Mouse (Mus musculus): Measurements from ENCODE around the gene Il18rap. TPM values are rescaled to one million over a fixed set of nuclear protein-coding genes. Genes with fewer than 3 reads are reported as not detected.

Gene Il18rap
- polyA plus RNA-seq, 1 experiment from 2014 or later = 0.08 TPM

- no peak overlapping the region for H3K27ac ChIP-seq (ENCODE audit: low read depth, low read length)
- no peak overlapping the region for H3K4me2 ChIP-seq (ENCODE audit: low read length)
- H3K4me3 ChIP-seq (ENCODE audit: low read depth, low read length) = no peak overlapping the region
- no peaks in the 10 kb centered on the region for H3K4me1 ChIP-seq (ENCODE audit: control insufficient read depth, insufficient read depth, low read length)
- H3K9me3 ChIP-seq (replicated peaks; ENCODE audit: control insufficient read depth, low read length) = no peaks in the 10 kb centered on the region
- 71% methylated on average over 3 of the region's 3 CpGs for WGBS
- no peaks in the 10 kb centered on the region for H3K36me3 ChIP-seq (ENCODE audit: control insufficient read depth, insufficient read depth, low read length)
- ATAC-seq (no peak), DNase-seq (ENCODE audit: low spot score) (no peak)
- no peaks in the 10 kb centered on the region for H3K27me3 ChIP-seq (replicated peaks; ENCODE audit: control insufficient read depth, insufficient read depth, low read length)
- H3K9ac ChIP-seq (ENCODE audit: low read length) = no peak overlapping the region
These were observed 39.5 kb upstream of the Il18rap start for GRCm38 (mm10) chr1:40475697-40476096.

- H3K27me3 ChIP-seq (replicated peaks; ENCODE audit: control insufficient read depth, insufficient read depth, low read length) = no peaks in the 10 kb centered on the region
- H3K9me3 ChIP-seq (replicated peaks; ENCODE audit: control insufficient read depth, low read length) = no peaks in the 10 kb centered on the region
- no peak overlapping the region for H3K9ac ChIP-seq (ENCODE audit: low read length)
- no peak overlapping the region for H3K4me2 ChIP-seq (ENCODE audit: low read length)
- H3K27ac ChIP-seq (ENCODE audit: low read depth, low read length) = no peak overlapping the region
- DNase-seq (ENCODE audit: low spot score) (no peak), ATAC-seq (no peak)
- no peak overlapping the region for H3K4me3 ChIP-seq (ENCODE audit: low read depth, low read length)
- no peaks in the 10 kb centered on the region for H3K36me3 ChIP-seq (ENCODE audit: control insufficient read depth, insufficient read depth, low read length)
- no peaks in the 10 kb centered on the region for H3K4me1 ChIP-seq (ENCODE audit: control insufficient read depth, insufficient read depth, low read length)
- WGBS = 76% methylated on average over 4 of the region's 4 CpGs
These were observed 38.4 kb upstream of the Il18rap start for GRCm38 (mm10) chr1:40476756-40477155.

GRCm38 (mm10) chr1:40479505-40479923, 35.6 kb upstream of the Il18rap start:
- Histone ChIP-seq H3K9me3 (replicated peaks; ENCODE audit: control insufficient read depth, low read length) (no peaks in the 10 kb centered on the region), H3K36me3 (ENCODE audit: control insufficient read depth, insufficient read depth, low read length) (no peaks in the 10 kb centered on the region), H3K4me3 (ENCODE audit: low read depth, low read length) (no peak overlapping the region), H3K27me3 (replicated peaks; ENCODE audit: control insufficient read depth, insufficient read depth, low read length) (no peaks in the 10 kb centered on the region), H3K4me2 (ENCODE audit: low read length) (no peak overlapping the region), H3K4me1 (ENCODE audit: control insufficient read depth, insufficient read depth, low read length) (no peaks in the 10 kb centered on the region), H3K27ac (ENCODE audit: low read depth, low read length) (no peak overlapping the region), H3K9ac (ENCODE audit: low read length) (no peak overlapping the region)
- ATAC-seq (no peak), DNase-seq (ENCODE audit: low spot score) (no peak)
- WGBS = 91% methylated on average over 6 of the region's 6 CpGs

- ATAC-seq = no peak
- Histone ChIP-seq H3K4me3 (ENCODE audit: low read depth, low read length) (no peak overlapping the region), H3K27me3 (replicated peaks; ENCODE audit: control insufficient read depth, insufficient read depth, low read length) (no peaks in the 10 kb centered on the region)
These were observed 20.6 kb upstream of the Il18rap start for GRCm38 (mm10) chr1:40494594-40494993.

GRCm38 (mm10) chr1:40499708-40500107, 15.5 kb upstream of the Il18rap start:
- DNase-seq (ENCODE audit: low spot score) (no peak), ATAC-seq (no peak)
- WGBS = 94% methylated on average over 1 of the region's 1 CpGs
- no peak overlapping the region for H3K27ac ChIP-seq (ENCODE audit: low read depth, low read length)
- H3K36me3 ChIP-seq (ENCODE audit: control insufficient read depth, insufficient read depth, low read length) = no peaks in the 10 kb centered on the region
- H3K4me2 ChIP-seq (ENCODE audit: low read length) = no peak overlapping the region
- H3K4me1 ChIP-seq (ENCODE audit: control insufficient read depth, insufficient read depth, low read length) = no peaks in the 10 kb centered on the region
- no peak overlapping the region for H3K4me3 ChIP-seq (ENCODE audit: low read depth, low read length)
- no peaks in the 10 kb centered on the region for H3K27me3 ChIP-seq (replicated peaks; ENCODE audit: control insufficient read depth, insufficient read depth, low read length)
- H3K9ac ChIP-seq (ENCODE audit: low read length) = no peak overlapping the region
- H3K9me3 ChIP-seq (replicated peaks; ENCODE audit: control insufficient read depth, low read length) = no peaks in the 10 kb centered on the region

More at GRCm38 (mm10) chr1:40494594-40494993, 20.6 kb upstream of the Il18rap start:
- no peak for DNase-seq (ENCODE audit: low spot score)
- Histone ChIP-seq H3K4me1 (ENCODE audit: control insufficient read depth, insufficient read depth, low read length) (no peaks in the 10 kb centered on the region), H3K27ac (ENCODE audit: low read depth, low read length) (no peak overlapping the region), H3K4me2 (ENCODE audit: low read length) (no peak overlapping the region), H3K9me3 (replicated peaks; ENCODE audit: control insufficient read depth, low read length) (no peaks in the 10 kb centered on the region), H3K9ac (ENCODE audit: low read length) (no peak overlapping the region), H3K36me3 (ENCODE audit: control insufficient read depth, insufficient read depth, low read length) (no peaks in the 10 kb centered on the region)
- WGBS = 88% methylated on average over 4 of the region's 4 CpGs

GRCm38 (mm10) chr1:40501126-40501525, 14.0 kb upstream of the Il18rap start:
- no peak overlapping the region for H3K9ac ChIP-seq (ENCODE audit: low read length)
- H3K4me2 ChIP-seq (ENCODE audit: low read length) = no peak overlapping the region
- no peak for DNase-seq (ENCODE audit: low spot score)
- no peak for ATAC-seq
- H3K9me3 ChIP-seq (replicated peaks; ENCODE audit: control insufficient read depth, low read length) = no peaks in the 10 kb centered on the region
- 88% methylated on average over 4 of the region's 4 CpGs for WGBS
- H3K36me3 ChIP-seq (ENCODE audit: control insufficient read depth, insufficient read depth, low read length) = no peaks in the 10 kb centered on the region
- no peaks in the 10 kb centered on the region for H3K27me3 ChIP-seq (replicated peaks; ENCODE audit: control insufficient read depth, insufficient read depth, low read length)
- H3K4me1 ChIP-seq (ENCODE audit: control insufficient read depth, insufficient read depth, low read length) = no peaks in the 10 kb centered on the region
- H3K4me3 ChIP-seq (ENCODE audit: low read depth, low read length) = no peak overlapping the region
- no peak overlapping the region for H3K27ac ChIP-seq (ENCODE audit: low read depth, low read length)

- no peaks in the 10 kb centered on the region for H3K36me3 ChIP-seq (ENCODE audit: control insufficient read depth, insufficient read depth, low read length)
- H3K9ac ChIP-seq (ENCODE audit: low read length) = no peak overlapping the region
- no peak overlapping the region for H3K4me3 ChIP-seq (ENCODE audit: low read depth, low read length)
- no peaks in the 10 kb centered on the region for H3K4me1 ChIP-seq (ENCODE audit: control insufficient read depth, insufficient read depth, low read length)
- no peaks in the 10 kb centered on the region for H3K27me3 ChIP-seq (replicated peaks; ENCODE audit: control insufficient read depth, insufficient read depth, low read length)
- H3K27ac ChIP-seq (ENCODE audit: low read depth, low read length) = no peak overlapping the region
- no peaks in the 10 kb centered on the region for H3K9me3 ChIP-seq (replicated peaks; ENCODE audit: control insufficient read depth, low read length)
- no peak for DNase-seq (ENCODE audit: low spot score)
- ATAC-seq = no peak
- no peak overlapping the region for H3K4me2 ChIP-seq (ENCODE audit: low read length)
- WGBS = 93% methylated on average over 11 of the region's 11 CpGs
These were observed 13.4 kb upstream of the Il18rap start for GRCm38 (mm10) chr1:40501546-40502398.

GRCm38 (mm10) chr1:40504548-40504947, 10.6 kb upstream of the Il18rap start:
- no peaks in the 10 kb centered on the region for H3K4me1 ChIP-seq (ENCODE audit: control insufficient read depth, insufficient read depth, low read length)
- H3K27ac ChIP-seq (ENCODE audit: low read depth, low read length) = no peak overlapping the region
- ATAC-seq = no peak
- no peaks in the 10 kb centered on the region for H3K27me3 ChIP-seq (replicated peaks; ENCODE audit: control insufficient read depth, insufficient read depth, low read length)
- 86% methylated on average over 5 of the region's 5 CpGs for WGBS
- no peak overlapping the region for H3K4me3 ChIP-seq (ENCODE audit: low read depth, low read length)
- no peak for DNase-seq (ENCODE audit: low spot score)
- no peaks in the 10 kb centered on the region for H3K36me3 ChIP-seq (ENCODE audit: control insufficient read depth, insufficient read depth, low read length)
- no peaks in the 10 kb centered on the region for H3K9me3 ChIP-seq (replicated peaks; ENCODE audit: control insufficient read depth, low read length)
- no peak overlapping the region for H3K9ac ChIP-seq (ENCODE audit: low read length)
- no peak overlapping the region for H3K4me2 ChIP-seq (ENCODE audit: low read length)

- no peak overlapping the region for H3K4me3 ChIP-seq (ENCODE audit: low read depth, low read length)
- H3K27me3 ChIP-seq (replicated peaks; ENCODE audit: control insufficient read depth, insufficient read depth, low read length) = no peaks in the 10 kb centered on the region
- H3K27ac ChIP-seq (ENCODE audit: low read depth, low read length) = no peak overlapping the region
- WGBS = 85% methylated on average over 6 of the region's 6 CpGs
- H3K9me3 ChIP-seq (replicated peaks; ENCODE audit: control insufficient read depth, low read length) = no peaks in the 10 kb centered on the region
- ATAC-seq = no peak
- no peak overlapping the region for H3K9ac ChIP-seq (ENCODE audit: low read length)
- no peak for DNase-seq (ENCODE audit: low spot score)
- 0 out of 2 replicates have a peak, but pooled peaks cover 3% of the 10 kb centered on the region for H3K4me1 ChIP-seq (ENCODE audit: control insufficient read depth, insufficient read depth, low read length)
- H3K36me3 ChIP-seq (ENCODE audit: control insufficient read depth, insufficient read depth, low read length) = no peaks in the 10 kb centered on the region
- no peak overlapping the region for H3K4me2 ChIP-seq (ENCODE audit: low read length)
These were observed 1.2 kb downstream of the Il18rap start for GRCm38 (mm10) chr1:40516364-40516763.
